Mouse (Mus musculus) heart, postnatal 0 days (tissue): Measurements from ENCODE around the gene Tom1l1.

Source experiments
- CTCF ChIP-seq: IDR thresholded peaks from 2 replicates; pipeline ENCODE4 v1.5.1; 2016; ENCODE audit warnings: antibody characterized with exemption, control low read depth, low read depth
- EP300 ChIP-seq: IDR thresholded peaks from 2 replicates; pipeline ENCODE4 v1.6.1; 2016; ENCODE audit warnings: antibody characterized with exemption, low read depth

DNA sequence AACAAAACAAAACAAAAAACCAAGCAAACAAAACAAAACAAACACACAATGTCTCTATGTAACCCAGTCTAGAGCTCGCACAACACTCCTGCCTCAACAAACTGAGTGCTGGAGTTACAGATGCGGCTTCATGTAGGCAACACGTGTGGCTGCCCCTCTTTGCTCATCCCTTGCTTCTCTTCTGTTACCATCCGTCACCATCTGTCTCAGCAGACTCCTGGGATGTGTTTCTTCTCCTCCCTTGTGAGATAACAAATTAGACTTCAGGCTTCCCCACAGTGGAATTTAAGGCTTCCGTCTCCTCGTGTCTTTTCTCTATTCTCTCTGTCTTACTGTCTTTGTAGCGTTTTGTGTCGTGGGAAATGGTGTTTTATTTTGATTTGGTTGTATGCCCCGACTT is 7.6 kb upstream of the Tom1l1 start:
- TF ChIP-seq CTCF (no peak), EP300 (no peak)
